Mouse (Mus musculus) forebrain, postnatal 0 days (tissue): ENCODE measurements at regions not wholly inside any gene's neighbourhood (a gene's known extent, or its start where the extent isn't known, plus 50 kb on each side); places are given as distances from the start of the nearest gene placed in this dataset.

ENCODE experiments used
- ATAC-seq: fragments of 200-750 bp; cut with Nextera tagmentation; 2 replicates; pipeline ENCODE4 v1.8.0; 2017; ENCODE audit warnings: mild to moderate bottlenecking, moderate library complexity
- DNase-seq: peaks from one replicate; pipeline ENCODE4 v3.0.0-alpha.2; 2015
- H3K27ac ChIP-seq: fragments of 300-500 bp; sonication (generic); 2 replicates; pipeline ENCODE4 v1.5.1; 2014; ENCODE audit warnings: low read depth, mild to moderate bottlenecking, antibody characterized with exemption, low read length, moderate library complexity, mixed read lengths
- H3K27me3 ChIP-seq: fragments of 300-500 bp; sonication (generic); 2 replicates; pipeline ENCODE4 v1.6.1; 2014; ENCODE audit warnings: mild to moderate bottlenecking, low read length, mixed read lengths; ENCODE audit not compliant: insufficient read depth
- H3K36me3 ChIP-seq: fragments of 300-500 bp; sonication (generic); 2 replicates; pipeline ENCODE4 v1.6.1; 2014; ENCODE audit warnings: mild to moderate bottlenecking, moderate library complexity; ENCODE audit not compliant: insufficient read depth
- H3K4me1 ChIP-seq: fragments of 300-500 bp; sonication (generic); 2 replicates; pipeline ENCODE4 v1.6.1; 2014; ENCODE audit warnings: antibody characterized with exemption; ENCODE audit not compliant: insufficient read depth
- H3K4me2 ChIP-seq: fragments of 300-500 bp; sonication (generic); 2 replicates; pipeline ENCODE4 v1.6.1; 2014; ENCODE audit warnings: low read depth, mild to moderate bottlenecking, moderate library complexity
- H3K4me3 ChIP-seq: fragments of 300-500 bp; sonication (generic); 2 replicates; pipeline ENCODE4 v1.5.1; 2014; ENCODE audit warnings: low read depth, low read length, mixed read lengths
- H3K9ac ChIP-seq: fragments of 300-500 bp; sonication (generic); 2 replicates; pipeline ENCODE4 v1.6.1; 2014; ENCODE audit warnings: mild to moderate bottlenecking
- H3K9me3 ChIP-seq: fragments of 300-500 bp; sonication (generic); 2 replicates; pipeline ENCODE4 v1.6.1; 2016; ENCODE audit warnings: low read length
- CTCF ChIP-seq: sonication (generic); IDR thresholded peaks from 2 replicates; pipeline ENCODE4 v1.5.1; 2016; ENCODE audit warnings: antibody characterized with exemption, control low read depth, low read depth
- WGBS: fragments of 180-500 bp; shearing (Covaris S2); extraction: QIAGEN DNeasy Blood & Tissue Kit; methylation state at CpG from one replicate; pipeline ENCODE4 v1.1.7; 2014; 5-methylcytosine and 5-hydroxymethylcytosine counted together

DNA sequence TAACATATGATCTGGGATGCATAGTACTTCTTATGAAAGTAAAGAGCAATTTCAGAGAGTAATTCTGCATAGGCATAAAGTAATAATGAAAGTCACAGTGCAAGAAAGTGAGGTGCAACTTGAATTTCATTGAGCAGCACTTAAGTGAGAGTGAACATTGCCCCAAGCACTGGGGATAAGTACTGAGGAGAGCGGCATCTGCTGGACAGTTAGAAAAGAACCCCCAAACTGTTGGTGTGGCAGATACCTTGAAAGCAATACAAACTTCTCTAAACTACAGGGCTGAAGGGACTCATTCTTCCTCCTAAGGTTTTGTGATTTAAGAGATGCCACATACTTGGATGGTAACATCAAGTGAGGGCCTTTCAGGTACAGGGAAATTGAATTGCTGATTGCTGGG lies 56.4 kb upstream of the Olfr1322 start:
- Histone ChIP-seq H3K4me1 (no peaks in the 10 kb centered on the region), H3K36me3 (no peaks in the 10 kb centered on the region), H3K27me3 (no peaks in the 10 kb centered on the region), H3K9me3 (no peaks in the 10 kb centered on the region), H3K9ac (no peak overlapping the region), H3K4me3 (no peak overlapping the region), H3K4me2 (no peak overlapping the region), H3K27ac (no peak overlapping the region)
- DNase-seq (peak; percentile 2), ATAC-seq (no peak)
- WGBS: 29% methylated on average over 1 of the region's 1 CpGs
- TF ChIP-seq CTCF: peak; percentile 18; the same call in 1 of the 2 replicates
